Mouse (Mus musculus) gastrocnemius, postnatal 10 days (tissue): Measurements from ENCODE around the gene Vill. TPM values are rescaled to one million over a fixed set of nuclear protein-coding genes. Genes with fewer than 3 reads are reported as not detected.

Source experiments
- DNase-seq: peaks from one replicate; pipeline ENCODE4 v3.0.0; 2021; ENCODE audit warnings: mixed read lengths
- long read RNA-seq, 2 experiments: library from polyadenylated mRNA; stranded (forward); transcript quantifications; one replicate each; pipeline ENCODE4 v2.0.0; 2021
- total RNA-seq, 2 experiments: library from RNA; stranded (reverse); gene quantifications; 2 replicates each; pipeline ENCODE4 v1.2.3; 2021

The Vill gene
- under 1 TPM; 0.52 to 0.81 TPM for total RNA-seq
- long read RNA-seq, experiment 1, partial matches to known transcripts: 1 of 2 reads
- long read RNA-seq, experiment 1, other reads (novel, unspliced or antisense): 0 of 2 reads
- long read RNA-seq, experiment 2: 0 reads

DNA sequence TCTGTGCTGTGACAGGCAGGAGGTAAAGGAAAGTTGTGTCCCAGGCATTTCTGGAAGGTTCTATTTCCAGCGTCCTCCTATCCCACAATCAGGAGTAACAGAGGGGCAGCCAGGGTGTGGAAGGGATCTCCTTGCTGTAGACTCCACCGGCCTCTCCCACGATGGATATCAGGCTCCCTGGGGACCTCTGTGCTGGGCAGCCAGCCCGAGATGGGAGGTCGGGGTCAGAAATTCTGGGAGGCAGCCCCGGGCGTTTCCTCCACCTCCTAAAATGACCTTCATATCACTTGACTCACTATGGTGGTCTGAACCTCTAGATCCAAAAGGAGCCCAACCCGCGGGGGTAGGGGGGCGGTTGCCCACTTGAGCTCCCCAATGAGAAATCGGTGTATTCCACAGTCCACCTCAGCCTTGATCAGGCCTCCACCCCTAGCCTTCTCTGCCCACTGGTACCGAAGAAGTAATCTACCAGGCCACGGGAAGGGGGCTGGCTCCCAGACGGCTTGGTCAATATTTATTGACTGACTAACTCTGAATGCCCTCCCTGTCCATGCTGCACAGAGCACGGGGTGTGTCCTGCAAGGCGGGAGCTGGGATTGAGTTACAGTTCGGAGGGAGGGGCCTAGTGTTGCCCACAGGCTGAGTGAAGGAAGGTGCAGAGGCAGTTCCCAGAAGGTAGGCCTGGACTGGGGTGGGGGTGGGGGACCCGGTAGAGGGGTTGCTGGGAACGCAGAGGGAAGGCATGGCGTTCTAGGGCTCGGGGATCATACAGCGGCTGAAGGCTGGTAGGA, at the start of gene Vill:
Vill (plus strand) TSS at position 625 of the 791 bp plus-strand sequence.
- no peak for DNase-seq

DNA sequence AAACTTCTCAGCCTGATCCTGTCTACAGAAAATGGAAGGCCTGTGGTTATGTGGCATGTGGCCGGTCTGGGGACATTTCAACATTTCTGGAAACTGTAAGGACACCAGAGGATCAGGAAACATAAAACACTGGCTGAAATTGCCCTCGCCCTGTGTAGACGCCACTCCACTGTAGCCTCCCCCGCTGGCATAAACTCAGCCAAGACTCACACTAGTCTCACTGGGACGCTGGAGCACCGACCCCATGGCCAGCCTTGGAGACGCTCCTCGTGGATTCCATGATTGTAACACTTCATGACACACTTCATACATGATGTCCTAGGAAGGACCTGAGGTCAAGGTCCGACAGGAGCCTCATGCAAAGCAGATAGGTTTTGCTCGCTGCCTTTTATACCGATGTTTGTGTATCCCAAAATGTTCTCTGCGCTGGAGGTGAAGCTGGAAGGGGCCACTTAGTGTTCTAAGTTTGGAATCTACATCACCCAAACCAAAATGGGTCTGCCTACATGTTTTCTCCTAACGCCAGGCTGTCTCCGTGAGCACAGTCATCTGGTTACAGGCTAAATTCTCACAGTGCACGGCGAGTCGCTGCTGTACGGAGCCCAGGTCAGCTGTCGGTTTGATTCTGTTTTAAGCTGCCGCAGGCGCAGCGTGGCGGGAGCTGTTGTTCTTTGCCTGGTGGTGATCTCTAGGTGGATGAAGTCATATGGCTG, 48.4 kb upstream of the Vill start:
- DNase-seq: no peak

DNA sequence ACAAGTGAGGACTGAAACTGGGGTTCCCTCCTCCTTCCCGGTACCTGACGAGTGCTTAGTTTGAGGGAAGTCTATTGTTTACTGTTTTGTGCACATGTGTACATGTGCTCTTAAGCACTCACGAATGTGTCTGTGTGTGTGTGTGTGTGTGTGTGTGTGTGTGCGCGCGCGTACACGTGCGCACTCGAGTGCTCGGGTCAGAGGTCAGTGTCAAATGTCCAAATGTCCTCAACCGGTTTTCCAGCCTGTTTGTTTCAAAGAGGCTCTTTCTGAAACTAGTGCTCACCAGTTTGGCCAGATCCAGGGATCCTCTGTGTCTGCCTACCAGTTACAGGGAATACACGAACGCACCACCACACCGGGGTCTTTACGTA, 47.9 kb upstream of the Vill start:
- DNase-seq: no peak

DNA sequence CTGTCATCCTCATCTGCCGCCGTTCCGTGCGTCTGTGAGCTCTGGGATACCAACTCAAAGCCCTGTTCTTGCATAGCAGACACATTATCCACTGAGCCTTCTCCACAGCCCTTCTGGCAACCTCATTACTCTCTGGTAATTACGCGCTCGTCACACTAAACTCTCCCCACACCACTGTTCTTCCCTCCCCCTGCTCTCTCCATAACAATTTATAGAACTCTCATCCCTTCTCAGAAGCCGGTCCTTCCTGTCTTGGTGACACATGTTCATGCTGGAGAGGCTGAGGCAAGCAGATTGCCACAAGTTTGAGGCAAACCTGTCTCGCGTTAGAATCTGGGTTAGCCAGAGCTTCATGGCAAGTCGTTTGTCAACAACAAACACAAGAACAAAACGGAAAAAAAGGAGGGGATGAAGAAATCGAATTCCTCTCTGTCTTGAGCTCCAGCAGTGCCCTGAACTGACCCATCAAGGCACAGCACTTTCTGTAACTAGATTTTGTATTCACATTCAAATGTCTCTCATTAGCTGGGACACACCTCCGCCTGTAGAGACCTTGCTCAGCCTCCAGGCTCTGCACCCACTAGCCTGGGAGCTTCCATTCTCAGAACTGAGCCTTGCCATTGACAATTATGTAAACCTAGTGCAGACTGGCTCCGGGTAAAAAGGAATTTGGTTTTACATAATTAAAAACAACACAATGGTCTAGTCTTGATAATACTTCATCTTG, 47.1 kb upstream of the Vill start:
- no peak for DNase-seq

DNA sequence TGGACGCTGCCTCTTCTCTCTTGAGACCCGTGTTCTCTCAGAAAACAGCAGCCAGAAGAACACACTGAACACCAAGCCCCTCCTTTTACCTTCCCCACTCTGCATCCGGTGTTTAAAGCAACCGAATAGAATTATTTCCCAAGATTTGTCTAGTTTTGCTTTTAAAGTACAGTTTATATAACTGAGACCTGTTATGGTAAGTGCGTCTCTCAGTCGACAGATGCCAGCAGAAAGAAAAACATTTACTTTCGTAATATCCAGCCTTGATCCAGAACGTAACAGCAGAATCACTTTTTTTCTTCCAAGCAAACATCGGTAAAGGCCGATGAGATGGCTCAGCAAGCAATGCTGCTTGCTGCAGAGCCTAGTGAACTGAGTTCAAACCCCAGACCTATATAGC, 45.3 kb upstream of the Vill start:
- no peak for DNase-seq

- no peak for DNase-seq
Observed at GRCm38 (mm10) chr9:119008871-119009270, 43.7 kb upstream of the Vill start.

GRCm38 (mm10) chr9:119010156-119010710, 42.3 kb upstream of the Vill start:
- no peak for DNase-seq

GRCm38 (mm10) chr9:119016785-119017507, 35.6 kb upstream of the Vill start:
- DNase-seq: no peak

DNA sequence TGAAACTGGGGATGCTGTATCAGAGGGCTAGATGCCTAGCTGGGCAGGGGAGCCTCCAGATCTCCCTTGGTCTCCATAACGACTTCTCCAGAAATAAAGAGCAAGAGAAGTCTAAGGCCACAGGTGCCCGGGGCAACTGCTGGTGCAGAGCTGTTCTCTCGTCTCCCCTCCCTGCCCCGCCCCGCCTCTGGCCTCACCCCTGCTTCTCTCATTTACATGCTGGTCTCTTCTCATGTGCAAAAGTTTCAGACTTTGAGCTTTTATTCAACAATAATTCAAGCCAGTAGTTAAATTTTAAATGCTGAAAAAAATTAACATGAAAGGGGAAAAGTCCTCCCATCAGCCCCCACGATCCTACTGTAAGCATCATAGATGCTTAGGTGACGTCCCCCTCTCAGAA, 30.8 kb upstream of the Vill start:
- no peak for DNase-seq

GRCm38 (mm10) chr9:119025263-119025662, 27.3 kb upstream of the Vill start:
- DNase-seq: no peak

DNA sequence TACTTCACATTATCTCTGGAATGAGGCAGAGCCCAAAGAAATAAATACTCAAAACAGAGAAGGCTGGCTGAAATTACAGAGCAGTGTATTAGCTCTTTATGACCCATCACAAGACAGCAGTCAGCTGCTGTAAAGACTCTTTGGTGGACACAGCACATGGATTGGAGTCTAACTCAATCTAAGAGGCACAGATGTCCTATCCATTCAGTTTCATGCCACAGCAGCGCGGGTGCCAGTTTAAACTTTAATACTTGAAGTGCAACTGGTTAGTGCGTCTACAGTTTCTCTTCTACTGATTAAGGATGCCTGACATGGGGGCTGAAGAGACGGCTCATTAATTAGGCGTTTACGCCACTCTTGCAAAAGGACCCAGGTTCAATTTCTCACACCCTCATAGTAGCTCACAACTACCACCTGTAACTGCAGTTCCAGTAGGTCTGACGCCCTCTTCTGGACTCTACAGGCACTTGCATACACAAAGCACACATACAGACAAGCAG, 26.7 kb upstream of the Vill start:
- no peak for DNase-seq

GRCm38 (mm10) chr9:119027337-119027736, 25.2 kb upstream of the Vill start:
- DNase-seq: no peak

DNA sequence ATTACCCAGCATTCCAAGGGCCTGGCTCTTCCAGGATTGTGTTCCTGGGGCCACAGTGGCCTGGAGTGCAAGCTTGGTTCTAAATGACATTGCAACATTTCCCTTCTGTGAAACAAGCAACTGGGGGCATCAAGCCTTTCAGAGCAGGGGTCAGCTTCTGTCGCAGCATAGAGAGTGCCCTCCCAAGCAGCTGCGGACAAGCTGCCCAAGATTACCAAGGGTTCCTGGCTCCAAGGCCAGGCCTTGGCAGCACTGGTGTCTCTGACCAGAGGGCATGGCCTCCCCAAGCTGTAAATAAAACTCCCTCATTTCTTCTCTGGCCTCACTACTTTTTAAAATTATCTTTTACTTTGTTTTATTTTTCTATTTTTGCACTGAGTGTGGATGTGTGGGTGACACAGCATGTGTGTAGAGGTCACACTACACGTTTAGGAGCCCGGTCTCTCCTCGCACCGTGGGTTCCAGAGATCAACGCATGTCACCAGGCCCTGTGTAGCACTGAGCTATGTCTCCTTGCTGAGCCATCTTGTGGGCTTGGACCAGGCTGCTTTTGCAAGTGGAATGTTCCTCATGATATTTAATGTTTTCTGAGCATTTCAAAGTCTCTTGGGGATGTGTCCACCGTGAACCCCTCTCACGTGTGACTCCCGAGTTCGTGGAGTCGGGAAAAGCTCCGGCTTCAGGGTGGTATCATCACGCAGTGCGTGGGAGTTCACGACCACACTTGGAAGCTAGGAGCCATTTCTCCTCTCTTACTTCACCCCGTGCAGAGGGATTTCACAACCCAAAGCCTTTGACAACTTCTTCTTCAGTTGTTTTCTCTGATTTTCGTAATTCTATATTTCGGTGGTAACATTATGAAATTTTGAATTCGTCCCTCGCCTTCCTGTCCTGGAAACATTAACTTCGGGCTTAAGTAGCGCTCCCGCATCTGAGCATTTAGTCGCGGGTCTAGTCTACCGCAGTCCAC, 24.1 kb upstream of the Vill start:
- no peak for DNase-seq

DNA sequence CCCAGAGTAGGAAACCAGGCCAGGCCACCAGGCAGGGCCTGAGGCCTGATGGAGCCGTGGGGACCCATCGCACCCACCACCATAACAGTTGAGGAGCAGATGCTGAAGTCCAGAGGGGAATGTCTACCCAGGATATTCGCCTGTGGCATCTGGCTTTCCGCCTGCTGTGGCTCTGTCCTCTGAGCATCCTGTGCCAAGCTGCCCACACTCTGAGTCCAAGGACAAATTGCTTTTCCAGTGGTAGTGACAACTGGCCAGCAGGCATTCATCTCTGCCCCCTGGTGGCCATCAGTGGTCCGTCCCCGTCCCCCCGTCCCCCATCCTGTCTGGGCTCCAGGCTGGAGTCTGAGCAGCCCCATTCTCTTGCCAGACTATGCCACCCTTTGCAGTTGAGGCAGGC, 23.0 kb upstream of the Vill start:
- DNase-seq: peak; percentile 82

DNA sequence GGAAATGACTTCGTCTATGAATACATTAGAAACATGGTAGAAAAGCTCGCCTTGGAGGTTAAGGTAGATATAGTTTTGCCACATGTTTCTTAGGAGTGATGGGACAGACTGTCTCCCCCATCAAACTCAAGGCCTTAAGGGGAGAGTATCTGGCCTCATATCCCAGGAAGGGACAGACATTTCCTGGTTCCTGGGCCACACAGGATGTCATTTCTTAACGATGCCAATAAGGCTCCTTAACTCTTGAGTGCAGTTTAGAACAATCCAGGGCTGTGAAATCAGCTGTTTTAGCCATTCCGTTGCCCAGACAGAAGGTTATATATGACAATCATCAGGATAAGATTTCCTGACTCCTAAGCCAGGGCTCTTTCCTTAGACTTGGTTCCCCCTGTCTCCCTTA, 21.5 kb upstream of the Vill start:
- no peak for DNase-seq

GRCm38 (mm10) chr9:119031772-119032171, 20.8 kb upstream of the Vill start:
- DNase-seq: peak; percentile 70

GRCm38 (mm10) chr9:119032538-119032937, 20.0 kb upstream of the Vill start:
- no peak for DNase-seq

DNA sequence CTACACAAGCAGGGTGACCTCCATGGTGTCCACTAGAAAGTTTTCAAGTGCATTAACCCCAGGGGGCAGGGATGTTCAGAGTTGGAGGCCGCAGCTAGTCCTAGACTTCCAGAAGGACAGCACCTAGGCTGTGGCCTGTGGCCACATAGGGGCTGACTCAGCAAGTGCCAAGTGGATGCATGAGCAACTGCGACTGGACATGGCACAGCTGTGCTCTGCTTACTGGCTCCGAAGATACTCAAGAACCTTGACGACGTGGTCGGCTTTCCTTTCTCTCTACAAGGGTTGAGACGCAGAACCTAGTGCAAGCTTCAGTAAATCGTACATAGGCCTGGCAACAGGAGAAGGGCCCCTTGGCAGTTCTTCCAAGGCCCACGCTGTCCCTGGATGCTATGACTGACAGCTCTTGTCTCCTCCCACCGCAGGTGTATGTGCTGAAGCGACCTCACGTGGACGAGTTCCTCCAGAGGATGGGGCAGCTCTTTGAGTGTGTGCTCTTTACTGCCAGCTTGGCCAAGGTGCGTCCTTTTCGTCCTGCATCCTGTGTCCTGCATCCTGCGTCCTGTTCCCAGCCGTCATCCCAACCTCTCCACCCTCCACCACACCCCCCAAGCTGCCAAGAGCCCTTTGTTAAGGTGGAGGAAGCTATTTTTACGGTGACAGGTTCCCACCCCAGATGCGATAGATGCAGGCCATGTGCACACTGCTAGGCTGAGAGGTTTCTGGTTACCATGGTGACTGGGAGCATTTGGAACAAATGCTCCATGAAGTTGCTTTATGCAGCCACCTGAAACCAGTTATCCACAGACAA, 19.3 kb upstream of the Vill start:
- DNase-seq: no peak

DNA sequence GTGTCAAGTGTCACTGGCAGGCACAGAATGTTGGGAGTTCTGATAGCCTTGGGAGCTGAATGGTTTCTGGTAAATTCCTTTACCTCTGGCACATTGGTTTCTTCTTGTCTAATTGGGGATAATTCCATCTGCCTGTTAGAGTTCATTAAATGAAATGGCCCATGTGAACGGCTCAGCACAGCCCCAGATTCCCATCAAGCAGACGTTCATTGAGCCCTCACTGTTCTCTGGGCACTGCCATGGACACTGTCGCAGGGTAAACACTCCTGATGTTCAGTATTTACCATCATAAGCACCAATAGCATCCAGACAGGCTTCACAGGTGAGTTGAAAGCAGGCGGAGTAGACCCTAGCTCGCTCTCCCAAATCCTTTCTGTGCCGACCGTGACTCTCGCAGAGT, 18.5 kb upstream of the Vill start:
- DNase-seq: no peak
